In the genomic region with DNA sequence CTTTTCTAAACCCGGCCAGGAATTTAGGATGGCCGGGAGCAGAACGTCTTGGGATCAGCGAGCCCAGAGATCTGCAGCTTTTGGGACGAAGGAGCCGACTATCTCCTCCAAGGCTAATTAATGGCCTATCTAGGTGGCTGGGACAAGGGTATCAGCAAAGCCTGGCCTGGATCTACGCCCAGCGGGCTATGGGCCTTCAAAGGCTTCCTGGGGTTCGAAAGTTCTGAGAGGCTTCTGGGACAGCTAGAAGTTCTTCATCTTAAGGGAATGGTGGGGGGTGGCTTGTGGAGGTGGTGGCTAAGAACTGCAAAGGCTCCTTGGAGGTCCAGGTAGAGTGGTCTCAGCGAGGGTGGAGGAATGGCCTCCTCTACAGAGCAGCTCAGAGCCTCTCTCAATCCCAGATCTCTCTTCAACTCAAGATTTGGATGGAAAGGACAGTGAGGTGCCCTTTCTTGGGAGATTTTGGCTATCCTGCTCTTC, we compare ENCODE assay signal across 9 mouse cellular contexts. TPM values are rescaled to one million over a fixed set of nuclear protein-coding genes. Genes with fewer than 3 reads are reported as not detected.
DNase-seq lines count a peak whose midpoint lies in the region; ATAC-seq and TF ChIP-seq lines count a peak whose summit lies in the region.
"Had no signal": no experiment of that assay in that cellular context is flagged by ENCODE, and none has a peak within 500 bp of the region (broad histone marks: within the 10 kb centered on the region; RNA-seq: fewer than 3 reads in every experiment).

No protein-coding gene starts in this region.

- DNase-seq in CD4-positive, CD25-positive, alpha-beta regulatory T cell, adult 2 months (ENCODE audit: low read depth, low spot score) = peak; percentile 6
- peak; percentile 63 for DNase-seq in adrenal gland, adult 2 months
- peak; percentile 41 for DNase-seq in gastrocnemius, postnatal 10 days
- peak; percentile 87 for DNase-seq in intestine, embryonic 14.5 days (ENCODE audit: low spot score)
- peak; percentile 65 for DNase-seq in lung, adult 2 months
- peak; percentile 72 for DNase-seq in retina, embryonic 14.5 days (ENCODE audit: low spot score)
- no peak for DNase-seq in right cerebral cortex, adult 2 months (ENCODE audit: low spot score in 2 of 2)

- peaks cover 35% of the 10 kb centered on the region for H3K4me1 ChIP-seq in intestine, embryonic 14.5 days (replicated peaks; ENCODE audit: control insufficient read depth, insufficient read depth, low read length)
- peaks cover 3% of the 10 kb centered on the region; the same call in 1 of the 2 replicates for H3K4me1 ChIP-seq in lung, adult 2 months (ENCODE audit: control insufficient read depth, insufficient read depth, low read length)

- peak overlapping the region; percentile 90 for H3K27ac ChIP-seq in intestine, embryonic 14.5 days (ENCODE audit: low read depth)

- no peak for TF ChIP-seq POLR2A in lung, adult 2 months (IDR thresholded peaks at IDR 0.05; ENCODE audit: borderline replicate concordance, extremely low read depth, low read depth, low read length)

- 1% methylated on average over 10 of the region's 10 CpGs for WGBS in intestine, embryonic 14.5 days
- WGBS in lung, adult 2 months = 8% methylated on average over 10 of the region's 10 CpGs

- ATAC-seq in CD4-positive, CD25-positive, alpha-beta regulatory T cell, adult 4 months = no peak
- 0 out of 2 replicates have a peak, but pooled peaks have one; percentile 10 for ATAC-seq in intestine, embryonic 14.5 days (replicated peaks; ENCODE audit: low FRiP score, low TSS enrichment, low read depth)

- H3K4me3 ChIP-seq in intestine, embryonic 14.5 days (ENCODE audit: low read depth, low read length) = peak overlapping the region; percentile 75
- H3K4me3 ChIP-seq in lung, adult 2 months (replicated peaks; ENCODE audit: extremely low read depth, low read depth, low read length) = peak overlapping the region; percentile 82

- H3K9ac ChIP-seq in intestine, embryonic 14.5 days (ENCODE audit: low read length) = peak overlapping the region; percentile 53

- H3K27me3 ChIP-seq in intestine, embryonic 14.5 days (replicated peaks; ENCODE audit: control insufficient read depth, insufficient read depth, low read length) = no peaks in the 10 kb centered on the region

- TF ChIP-seq CTCF in lung, adult 2 months (IDR thresholded peaks at IDR 0.05; ENCODE audit: insufficient read depth, low read length) = no peak

- H3K4me2 ChIP-seq in intestine, embryonic 14.5 days (ENCODE audit: low read length) = peak overlapping the region; percentile 86

- H3K36me3 ChIP-seq in intestine, embryonic 14.5 days (ENCODE audit: control insufficient read depth, insufficient read depth, low read length) = peaks cover 23% of the 10 kb centered on the region

- no peaks in the 10 kb centered on the region for H3K9me3 ChIP-seq in intestine, embryonic 14.5 days (ENCODE audit: control insufficient read depth, low read length)

RNA-seq across cellular contexts. Expression of a gene that starts 1.1 kb away (rescaled TPM):
- not detected for polyA plus RNA-seq in CD4-positive, CD25-positive, alpha-beta regulatory T cell, adult 4 months (2017; shearing (Covaris generic))
- total RNA-seq in adrenal gland, adult 2 months (2021) = 10 to 100 TPM; 17.9 to 21.9 TPM
- 50.5 and 58.1 TPM in 2 replicates for polyA plus RNA-seq in adrenal gland, adult 2 months (2012; rRNA removed)
- total RNA-seq in gastrocnemius, postnatal 10 days (2021) = 10 to 100 TPM in 1 of 2 experiments, 1 to 10 TPM in 1; 9.3 to 14.8 TPM
- 34.3 and 37.4 TPM in 2 replicates for polyA plus RNA-seq in intestine, embryonic 14.5 days (2014; fragmentation: Nextera tagmentation; extraction: Ambion mirVana)
- polyA plus RNA-seq in lung, adult 2 months (2012; rRNA removed) = 26.4 and 27.3 TPM in 2 replicates
- polyA plus RNA-seq: erythroblast, embryonic 14.5 days had no signal

RNA-seq across cellular contexts. Expression of a gene that starts 29.8 kb away (rescaled TPM):
- polyA plus RNA-seq in CD4-positive, CD25-positive, alpha-beta regulatory T cell, adult 4 months (2017; shearing (Covaris generic)) = under 1 TPM; 0.04 to 0.11 TPM
- total RNA-seq in adrenal gland, adult 2 months (2021) = 10 to 100 TPM in 1 of 2 experiments, 1 to 10 TPM in 1; 7.2 to 16.1 TPM
- 5.1 and 5.3 TPM in 2 replicates for polyA plus RNA-seq in adrenal gland, adult 2 months (2012; rRNA removed)
- total RNA-seq in gastrocnemius, postnatal 10 days (2021) = 10 to 100 TPM in 1 of 2 experiments, 1 to 10 TPM in 1; 9.3 to 15.3 TPM
- polyA plus RNA-seq in intestine, embryonic 14.5 days (2014; fragmentation: Nextera tagmentation; extraction: Ambion mirVana) = 15.9 and 18.6 TPM in 2 replicates
- 9.4 and 12.4 TPM in 2 replicates for polyA plus RNA-seq in lung, adult 2 months (2012; rRNA removed)

RNA-seq across cellular contexts. Expression of a gene that starts 35.4 kb away (rescaled TPM):
- polyA plus RNA-seq in CD4-positive, CD25-positive, alpha-beta regulatory T cell, adult 4 months (2017; shearing (Covaris generic)) = 10 to 100 TPM; 80.3 to 81.9 TPM
- total RNA-seq in adrenal gland, adult 2 months (2021) = 1 to 10 TPM; 3.3 to 3.7 TPM
- polyA plus RNA-seq in adrenal gland, adult 2 months (2012; rRNA removed) = 6.2 and 6.4 TPM in 2 replicates
- total RNA-seq in gastrocnemius, postnatal 10 days (2021) = 1 to 10 TPM; 3.9 to 4.2 TPM
- polyA plus RNA-seq in intestine, embryonic 14.5 days (2014; fragmentation: Nextera tagmentation; extraction: Ambion mirVana) = 48.5 and 51.7 TPM in 2 replicates
- polyA plus RNA-seq in lung, adult 2 months (2012; rRNA removed) = 7.5 and 10.0 TPM in 2 replicates

RNA-seq across cellular contexts. Expression of a gene that starts 40.1 kb away (rescaled TPM):
- polyA plus RNA-seq in CD4-positive, CD25-positive, alpha-beta regulatory T cell, adult 4 months (2017; shearing (Covaris generic)) = 1 to 10 TPM in 1 of 2 experiments, not detected in 1; 1.0 TPM
- 10 to 100 TPM in 1 of 2 experiments, 1 to 10 TPM in 1; 9.8 to 12.5 TPM for total RNA-seq in adrenal gland, adult 2 months (2021)
- polyA plus RNA-seq in adrenal gland, adult 2 months (2012; rRNA removed) = 17.1 and 21.0 TPM in 2 replicates
- total RNA-seq in gastrocnemius, postnatal 10 days (2021) = 1 to 10 TPM; 5.9 to 9.4 TPM
- 5.8 and 7.2 TPM in 2 replicates for polyA plus RNA-seq in intestine, embryonic 14.5 days (2014; fragmentation: Nextera tagmentation; extraction: Ambion mirVana)
- 157 and 169 TPM in 2 replicates for polyA plus RNA-seq in lung, adult 2 months (2012; rRNA removed)

RNA-seq across cellular contexts. Expression of a gene that starts 58.3 kb away (rescaled TPM):
- 1 to 10 TPM; 4.1 to 4.5 TPM for polyA plus RNA-seq in CD4-positive, CD25-positive, alpha-beta regulatory T cell, adult 4 months (2017; shearing (Covaris generic))
- total RNA-seq in adrenal gland, adult 2 months (2021) = under 1 TPM in 1 of 2 experiments, not detected in 1; 0.76 TPM
- polyA plus RNA-seq in adrenal gland, adult 2 months (2012; rRNA removed) = 1.4 and 1.7 TPM in 2 replicates
- total RNA-seq in gastrocnemius, postnatal 10 days (2021) = under 1 TPM; 0.16 to 0.61 TPM
- polyA plus RNA-seq in intestine, embryonic 14.5 days (2014; fragmentation: Nextera tagmentation; extraction: Ambion mirVana) = 0.30 and 0.38 TPM in 2 replicates
- 6.5 and 7.1 TPM in 2 replicates for polyA plus RNA-seq in lung, adult 2 months (2012; rRNA removed)

Comparison
In these comparisons a context has a peak if more than half of its experiments do, and no peak if none do; other contexts are left out.
1. DNase-seq: peak in CD4-positive, CD25-positive, alpha-beta regulatory T cell, adult 2 months (single experiment), adrenal gland, adult 2 months (single experiment), gastrocnemius, postnatal 10 days (single experiment), intestine, embryonic 14.5 days (single experiment), lung, adult 2 months (single experiment) and retina, embryonic 14.5 days (single experiment); none in right cerebral cortex, adult 2 months (0 of 2).
2. RNA of a gene that starts 1.1 kb away (polyA plus RNA-seq): 50.5 to 58.1 TPM in adrenal gland, adult 2 months, 34.3 to 37.4 TPM in intestine, embryonic 14.5 days and 26.4 to 27.3 TPM in lung, adult 2 months; not detected in CD4-positive, CD25-positive, alpha-beta regulatory T cell, adult 4 months; every median in the first group is over 10 times any median in the second.